Mouse (Mus musculus): ENCODE measurements around the gene Ahctf1. TPM values are rescaled to one million over a fixed set of nuclear protein-coding genes. Genes with fewer than 3 reads are reported as not detected.
A peak's percentile ranks its signal among the peaks of the same experiment; 100 is the strongest.

Gene Ahctf1
- polyA plus RNA-seq, 1 experiment from 2014 or later: 15.1 TPM

DNA sequence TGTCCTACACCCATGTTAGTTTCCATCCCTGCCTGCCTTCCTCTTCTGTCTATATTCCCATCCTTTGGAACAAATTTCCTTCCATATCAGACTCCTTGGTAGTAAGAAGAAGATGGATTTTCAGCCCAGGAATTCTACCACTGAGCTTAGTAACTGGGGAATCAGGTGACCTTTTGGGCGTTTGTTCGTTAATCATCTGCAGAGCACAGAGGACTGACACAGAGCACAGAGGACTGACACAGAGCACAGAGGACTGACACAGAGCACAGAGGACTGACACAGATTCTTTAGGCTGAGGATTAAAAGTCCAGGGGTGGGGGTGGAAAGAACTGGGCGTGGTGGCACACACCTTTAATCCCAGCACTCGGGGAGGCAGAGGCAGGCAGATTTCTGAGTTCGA lies 2.3 kb upstream of the Ahctf1 start:
- H3K9ac ChIP-seq (ENCODE audit: low read depth, low read length): no peak overlapping the region
- DNase-seq (ENCODE audit: low spot score) (no peak), ATAC-seq (replicated peaks; ENCODE audit: low FRiP score, low read depth) (no peak)
- WGBS: 83% methylated on average over 5 of the region's 5 CpGs
- TF ChIP-seq CTCF (IDR thresholded peaks at IDR 0.05; ENCODE audit: low read depth): no peak
- H3K9me3 ChIP-seq (replicated peaks; ENCODE audit: low read length): no peaks in the 10 kb centered on the region
- H3K27ac ChIP-seq: no peak overlapping the region
- no peak overlapping the region for H3K4me3 ChIP-seq (replicated peaks; ENCODE audit: low read depth, low read length)
- H3K4me1 ChIP-seq (replicated peaks; ENCODE audit: insufficient read depth, low read length): peaks cover 8% of the 10 kb centered on the region
- H3K36me3 ChIP-seq (ENCODE audit: insufficient read depth, low read length): no peaks in the 10 kb centered on the region
- no peak overlapping the region for H3K4me2 ChIP-seq (ENCODE audit: low read length)
- no peaks in the 10 kb centered on the region for H3K27me3 ChIP-seq (ENCODE audit: insufficient read depth, low read length)

DNA sequence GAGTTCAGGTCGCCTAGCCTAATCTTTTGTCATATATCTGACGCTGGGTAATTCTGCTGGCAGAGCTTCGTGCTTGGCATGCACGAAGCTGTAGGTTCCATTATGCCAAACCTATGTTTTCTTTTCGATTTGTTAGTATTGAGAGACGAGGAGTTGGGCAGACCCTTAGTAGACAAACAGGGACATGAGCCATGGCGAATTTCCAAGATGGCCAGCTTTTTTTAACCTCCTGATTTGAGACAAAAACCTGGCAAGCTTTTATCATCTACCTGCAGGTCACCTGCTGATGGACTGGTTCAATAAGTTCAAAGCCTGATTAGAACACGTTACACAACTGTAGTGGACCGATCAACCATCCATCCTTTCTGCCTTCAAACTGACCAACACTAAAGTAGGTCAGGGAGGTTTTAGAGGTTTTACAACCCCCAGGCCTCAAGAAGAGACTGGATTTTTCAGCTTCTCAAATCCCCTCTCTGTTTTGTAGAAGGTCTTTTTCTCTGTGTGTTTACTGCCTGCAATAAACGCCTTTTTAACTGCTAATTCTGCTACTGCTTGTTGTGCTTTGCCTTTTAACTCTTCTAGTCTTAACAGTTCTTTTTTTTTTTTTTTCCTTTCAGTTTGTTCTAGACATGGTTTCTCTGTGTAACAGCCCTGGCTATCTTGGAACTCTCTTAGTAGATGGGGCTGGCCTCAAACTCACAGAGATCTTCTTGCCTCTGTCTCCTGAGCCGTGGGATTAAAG lies 831 bp upstream of the Ahctf1 start:
- Histone ChIP-seq H3K4me1 (replicated peaks; ENCODE audit: insufficient read depth, low read length) (peaks cover 8% of the 10 kb centered on the region), H3K27ac (peak overlapping the region; percentile 99; the same call in 1 of the 2 replicates), H3K9ac (ENCODE audit: low read depth, low read length) (peak overlapping the region; percentile 14; the same call in 1 of the 2 replicates), H3K27me3 (ENCODE audit: insufficient read depth, low read length) (no peaks in the 10 kb centered on the region), H3K4me2 (ENCODE audit: low read length) (peak overlapping the region; percentile 60), H3K9me3 (replicated peaks; ENCODE audit: low read length) (no peaks in the 10 kb centered on the region), H3K36me3 (ENCODE audit: insufficient read depth, low read length) (no peaks in the 10 kb centered on the region), H3K4me3 (replicated peaks; ENCODE audit: low read depth, low read length) (peak overlapping the region; percentile 92)
- WGBS: 26% methylated on average over 11 of the region's 11 CpGs
- TF ChIP-seq CTCF (IDR thresholded peaks at IDR 0.05; ENCODE audit: low read depth): no peak
- DNase-seq (ENCODE audit: low spot score) (no peak), ATAC-seq (replicated peaks; ENCODE audit: low FRiP score, low read depth) (no peak)

DNA sequence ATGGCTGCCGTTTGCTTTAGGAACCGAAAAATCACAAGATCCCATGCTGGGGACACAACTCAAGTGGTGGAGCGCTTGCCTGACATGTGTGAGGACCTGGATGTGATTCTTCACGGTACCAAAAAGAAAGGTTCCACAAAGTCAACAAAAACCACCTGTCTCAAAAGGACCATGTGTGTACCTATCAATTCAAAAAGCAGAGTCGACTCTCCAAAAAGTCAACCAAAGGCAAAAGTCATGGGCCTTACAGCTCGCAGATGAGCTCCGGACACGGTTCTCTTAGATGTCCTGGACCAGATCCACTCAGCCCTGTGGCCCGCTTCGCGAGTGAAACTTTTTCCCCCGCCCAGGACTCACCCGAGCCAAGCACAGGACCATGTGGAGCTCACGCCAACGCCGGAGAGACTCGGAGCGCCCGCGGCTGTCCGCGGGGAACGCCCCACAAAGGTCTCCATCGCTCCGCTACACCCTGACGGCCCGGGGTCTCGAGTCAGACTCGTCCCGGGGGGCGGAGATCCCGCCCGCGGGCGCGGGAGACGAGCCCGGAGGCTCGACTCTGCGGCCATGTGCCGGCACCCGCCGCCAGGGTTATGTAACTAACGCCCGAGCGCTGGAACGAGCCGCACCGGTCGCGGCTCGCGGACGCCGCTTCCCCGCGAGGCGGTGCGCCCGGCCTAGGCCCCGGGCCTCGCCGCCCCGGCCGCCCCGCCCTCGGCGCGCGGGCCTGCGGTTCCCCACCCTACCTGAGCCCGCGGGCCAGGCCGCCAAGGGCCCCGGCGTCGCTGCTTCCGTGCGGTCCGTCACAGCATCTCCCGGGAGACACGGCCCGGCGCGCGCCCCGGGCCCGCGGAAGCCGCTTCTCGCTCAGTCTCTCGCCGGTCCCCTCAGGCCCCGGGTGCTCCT lies 619 bp downstream of the Ahctf1 start, which contains the start of gene Gm10518:
Gm10518 (plus strand) TSS at position 767 of the 903 bp plus-strand sequence.
- Histone ChIP-seq H3K27ac (peak within 1 kb of the TSS; percentile 99), H3K27me3 (ENCODE audit: insufficient read depth, low read length) (no peaks in the 10 kb centered on the region), H3K9me3 (replicated peaks; ENCODE audit: low read length) (no peaks in the 10 kb centered on the region), H3K36me3 (ENCODE audit: insufficient read depth, low read length) (peaks cover 5% of the 10 kb centered on the region), H3K4me2 (ENCODE audit: low read length) (peak within 1 kb of the TSS; percentile 60), H3K4me3 (replicated peaks; ENCODE audit: low read depth, low read length) (peak within 1 kb of the TSS; percentile 92), H3K4me1 (replicated peaks; ENCODE audit: insufficient read depth, low read length) (peaks cover 8% of the 10 kb centered on the region), H3K9ac (ENCODE audit: low read depth, low read length) (peak within 1 kb of the TSS; percentile 98)
- no peak for TF ChIP-seq CTCF (IDR thresholded peaks at IDR 0.05; ENCODE audit: low read depth)
- DNase-seq (ENCODE audit: low spot score) (peak; percentile 47), ATAC-seq (replicated peaks; ENCODE audit: low FRiP score, low read depth) (peak; percentile 67)
- under 1% methylated on average over 77 of the region's 94 CpGs for WGBS

DNA sequence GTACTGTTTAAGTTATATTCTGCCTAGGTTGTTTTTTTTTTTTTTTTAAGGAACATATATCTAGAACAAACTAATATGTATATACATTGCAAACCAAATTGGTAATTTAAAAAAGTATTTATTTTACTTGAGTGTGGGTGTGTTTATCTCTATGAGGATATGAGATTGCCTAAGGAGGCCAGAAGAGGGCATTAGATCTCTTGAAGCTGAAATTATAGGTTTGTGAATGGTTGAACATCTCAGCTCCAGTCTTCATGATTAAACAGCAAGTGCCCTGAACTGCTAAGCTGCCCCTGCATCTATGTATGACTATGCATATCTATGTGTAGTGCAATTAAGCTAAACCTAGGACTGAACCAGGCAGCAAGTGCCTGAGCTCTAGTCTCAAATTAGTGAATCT lies 4.7 kb downstream of the Ahctf1 start:
- no peak overlapping the region for H3K4me2 ChIP-seq (ENCODE audit: low read length)
- H3K36me3 ChIP-seq (ENCODE audit: insufficient read depth, low read length): peaks cover 25% of the 10 kb centered on the region
- no peak overlapping the region for H3K27ac ChIP-seq
- H3K9ac ChIP-seq (ENCODE audit: low read depth, low read length): no peak overlapping the region
- H3K4me1 ChIP-seq (replicated peaks; ENCODE audit: insufficient read depth, low read length): peaks cover 8% of the 10 kb centered on the region
- ATAC-seq (replicated peaks; ENCODE audit: low FRiP score, low read depth) (no peak), DNase-seq (ENCODE audit: low spot score) (peak; percentile 7)
- peak; percentile 45 for TF ChIP-seq CTCF (IDR thresholded peaks at IDR 0.05; ENCODE audit: low read depth)
- no peaks in the 10 kb centered on the region for H3K27me3 ChIP-seq (ENCODE audit: insufficient read depth, low read length)
- no peak overlapping the region for H3K4me3 ChIP-seq (replicated peaks; ENCODE audit: low read depth, low read length)
- no peaks in the 10 kb centered on the region for H3K9me3 ChIP-seq (replicated peaks; ENCODE audit: low read length)

DNA sequence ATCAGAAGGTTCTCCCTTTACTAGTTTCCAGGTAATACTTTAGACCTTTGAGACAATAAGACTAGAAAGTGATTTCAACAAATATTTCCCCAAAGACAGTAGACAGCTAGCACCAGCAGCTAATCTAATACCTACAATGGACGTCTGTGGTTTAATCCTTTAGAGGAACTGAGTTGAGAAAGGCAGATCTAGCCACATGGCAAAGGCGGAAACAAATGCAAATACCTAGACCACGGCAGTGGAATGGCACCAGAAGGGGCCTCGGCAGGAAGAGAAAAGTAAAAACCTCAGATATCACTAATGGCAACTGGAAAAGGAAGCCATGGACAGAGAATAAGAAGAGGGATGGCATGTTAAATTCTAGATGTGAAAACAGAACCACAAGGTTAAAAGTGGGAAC lies 16.2 kb downstream of the Ahctf1 start:
- ATAC-seq (replicated peaks; ENCODE audit: low FRiP score, low read depth): no peak
- no peaks in the 10 kb centered on the region for H3K4me1 ChIP-seq (replicated peaks; ENCODE audit: insufficient read depth, low read length)
- no peak for DNase-seq (ENCODE audit: low spot score)
- no peaks in the 10 kb centered on the region for H3K9me3 ChIP-seq (replicated peaks; ENCODE audit: low read length)
- no peak overlapping the region for H3K9ac ChIP-seq (ENCODE audit: low read depth, low read length)
- no peak overlapping the region for H3K4me2 ChIP-seq (ENCODE audit: low read length)
- TF ChIP-seq CTCF (IDR thresholded peaks at IDR 0.05; ENCODE audit: low read depth): no peak
- no peak overlapping the region for H3K4me3 ChIP-seq (replicated peaks; ENCODE audit: low read depth, low read length)
- H3K27me3 ChIP-seq (ENCODE audit: insufficient read depth, low read length): no peaks in the 10 kb centered on the region
- H3K27ac ChIP-seq: no peak overlapping the region
- 88% methylated on average over 4 of the region's 4 CpGs for WGBS
- peaks cover 54% of the 10 kb centered on the region for H3K36me3 ChIP-seq (ENCODE audit: insufficient read depth, low read length)

DNA sequence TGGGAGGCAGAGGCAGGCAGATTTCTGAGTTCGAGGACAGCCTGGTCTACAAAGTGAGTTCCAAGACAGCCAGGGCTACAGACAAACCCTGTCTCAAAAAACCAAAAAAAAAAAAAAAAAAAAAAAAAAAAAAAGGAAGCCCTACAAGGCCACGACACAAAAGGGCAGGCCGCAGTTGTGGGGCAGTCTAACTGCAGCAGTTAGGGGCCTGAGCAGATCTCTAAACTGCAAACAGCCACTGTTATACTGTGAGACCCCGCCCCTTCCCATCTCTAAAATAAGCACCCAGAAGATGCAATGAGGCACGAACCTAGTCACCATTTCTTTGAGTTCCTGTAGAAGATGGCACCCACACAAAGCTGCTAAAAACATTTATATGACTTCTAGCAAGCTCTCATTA lies 18.0 kb downstream of the Ahctf1 start:
- no peak for TF ChIP-seq CTCF (IDR thresholded peaks at IDR 0.05; ENCODE audit: low read depth)
- no peaks in the 10 kb centered on the region for H3K27me3 ChIP-seq (ENCODE audit: insufficient read depth, low read length)

More for the DNA sequence above, 18.0 kb downstream of the Ahctf1 start:
- Histone ChIP-seq H3K4me3 (replicated peaks; ENCODE audit: low read depth, low read length) (no peak overlapping the region), H3K9ac (ENCODE audit: low read depth, low read length) (no peak overlapping the region), H3K4me1 (replicated peaks; ENCODE audit: insufficient read depth, low read length) (no peaks in the 10 kb centered on the region), H3K27ac (no peak overlapping the region), H3K36me3 (ENCODE audit: insufficient read depth, low read length) (peaks cover 58% of the 10 kb centered on the region), H3K9me3 (replicated peaks; ENCODE audit: low read length) (no peaks in the 10 kb centered on the region), H3K4me2 (ENCODE audit: low read length) (no peak overlapping the region)
- ATAC-seq (replicated peaks; ENCODE audit: low FRiP score, low read depth) (no peak), DNase-seq (ENCODE audit: low spot score) (no peak)
- 88% methylated on average over 5 of the region's 5 CpGs for WGBS
